Mouse (Mus musculus) G1E (cell line): ENCODE data around the gene Plppr3.

Experiments used
- CTCF ChIP-seq: IDR thresholded peaks from 2 replicates; pipeline ENCODE4 v1.5.1; 2012; ENCODE audit warnings: low read depth, low read length, inconsistent platforms, mixed read lengths
- GATA1 ChIP-seq: IDR thresholded peaks from 2 replicates; pipeline ENCODE4 v1.6.1; 2012; ENCODE audit warnings: borderline replicate concordance, low read length, inconsistent platforms, mixed read lengths
- POLR2AphosphoS5 ChIP-seq: IDR thresholded peaks from 2 replicates; pipeline ENCODE4 v1.6.1; 2012; ENCODE audit warnings: low read depth, low read length, inconsistent platforms; ENCODE audit not compliant: insufficient replicate concordance
- TAL1 ChIP-seq: conservative IDR thresholded peaks from 2 replicates; pipeline ENCODE4 v1.6.1; 2012; ENCODE audit warnings: low read depth, low read length, inconsistent platforms, mixed read lengths

- TF ChIP-seq GATA1 (no peak), CTCF (no peak), TAL1 (no peak), POLR2AphosphoS5 (no peak)
Measured at GRCm38 (mm10) chr10:79879527-79879926, 5.1 kb upstream of the Plppr3 start.
